Mouse (Mus musculus) kidney, adult 10 weeks (tissue): ENCODE results near the gene Ado. TPM values are rescaled to one million over a fixed set of nuclear protein-coding genes. Genes with fewer than 3 reads are reported as not detected.

Source experiments
- polyA plus RNA-seq: library from polyadenylated mRNA; stranded (reverse); fragments of 350-450 nt; fragmentation: Illumina TruSeq; extraction: RNeasy Lipid Tissue Mini Kit (QIAGEN cat#74804); gene quantifications from one replicate; pipeline ENCODE4 v1.2.3, GENCODE M21; 2014; ENCODE audit warnings: low read depth, low replicate concordance

The Ado gene
- 21.6 TPM for polyA plus RNA-seq

DNA sequence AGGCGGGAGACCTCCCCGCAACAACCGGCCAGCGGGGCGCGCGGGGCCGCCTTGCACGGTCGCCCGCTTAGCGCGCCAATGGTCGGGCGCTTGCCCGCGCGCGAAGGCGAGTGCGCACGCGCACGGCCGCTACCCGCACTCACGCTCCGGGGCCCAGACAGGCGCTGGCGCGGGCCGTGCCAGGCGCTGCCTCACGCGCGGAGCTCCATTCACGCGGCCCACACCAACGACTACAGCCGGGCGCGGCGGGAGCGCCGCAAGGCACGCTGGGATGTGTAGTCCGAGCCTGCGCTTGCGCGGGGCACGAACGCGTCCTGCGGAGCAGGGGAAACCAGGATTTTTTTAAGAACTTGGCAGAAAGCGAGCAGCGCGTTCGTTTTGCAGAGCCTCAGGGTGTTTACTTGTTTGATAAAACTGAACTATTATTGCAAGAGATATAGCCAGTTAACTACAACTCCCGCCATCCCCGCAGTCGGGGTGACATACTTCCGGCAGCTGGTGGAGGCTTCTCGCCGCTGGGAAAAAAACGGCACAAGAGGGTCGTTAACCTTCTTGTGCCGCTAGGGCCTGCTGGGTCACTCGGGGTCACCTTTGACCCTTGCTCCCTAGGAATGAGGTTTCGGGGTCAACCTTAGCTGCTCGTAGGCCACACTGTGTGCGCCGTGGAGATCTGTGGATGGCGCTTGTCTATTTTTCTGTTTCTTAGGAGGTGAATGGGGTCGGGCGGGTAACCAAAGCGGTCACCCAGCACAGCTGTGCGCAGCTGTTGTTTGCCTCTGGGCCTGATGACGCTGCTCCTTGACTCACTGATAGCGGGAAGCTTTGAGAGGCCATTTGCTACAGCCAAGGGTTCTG lies at the start of gene Ado:
TSS of gene Ado (minus strand) at position 79 of the 855 bp plus-strand sequence.

GRCm38 (mm10) chr10:67535256-67535655 lies 13.5 kb downstream of the Ado start, which contains the start of gene Egr2:
Gene Egr2 (plus strand): TSS chr10:67535475.

Other genes with a start within 250 kb of the Ado start
- gene Egr2, start 13.5 kb downstream of the Ado start, polyA plus RNA-seq = 2.5 TPM